In the genomic region with DNA sequence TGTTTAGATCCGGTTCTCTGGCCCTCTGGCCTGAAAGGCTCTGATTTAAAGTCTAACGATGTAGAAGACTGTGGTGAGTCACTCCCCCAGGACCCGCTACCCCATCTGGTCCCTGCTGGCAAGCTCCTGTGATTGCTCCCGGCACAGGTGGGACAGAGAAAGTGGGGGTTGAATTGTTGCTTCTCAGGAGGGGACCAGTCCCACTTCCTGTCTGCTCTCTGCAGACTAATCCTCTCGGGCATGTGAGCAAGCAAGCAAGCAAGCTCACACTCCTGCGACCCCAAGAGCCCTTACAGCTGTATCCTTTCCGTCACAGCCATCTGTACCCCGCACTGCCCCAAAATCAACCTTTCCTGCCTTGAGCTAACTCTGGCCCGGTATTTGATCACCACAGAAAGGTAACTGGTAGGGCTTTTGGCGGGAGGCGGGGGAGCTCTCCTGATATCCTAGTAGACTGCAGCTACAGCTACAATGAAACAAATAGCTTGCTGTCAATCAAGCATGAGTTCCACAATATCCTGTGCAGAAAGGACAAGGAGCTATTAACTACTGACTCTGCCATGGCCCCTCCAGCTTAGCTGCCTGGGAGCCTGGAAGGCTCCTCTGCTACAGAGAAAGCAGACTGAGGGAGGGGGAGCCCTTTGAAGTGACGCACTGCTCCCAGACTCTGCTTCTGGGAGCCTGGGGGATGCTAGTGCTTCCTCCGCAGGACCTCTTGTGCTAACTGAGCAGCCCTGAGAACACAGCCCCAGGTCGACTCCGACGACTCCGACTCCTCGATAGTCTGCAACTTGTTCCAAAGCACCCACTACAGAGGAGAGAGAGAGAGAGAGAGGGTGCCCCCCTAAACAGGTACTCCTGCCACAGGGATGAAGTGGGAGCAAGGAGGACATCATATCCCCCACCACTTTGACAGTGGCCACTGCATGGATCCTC, we compare ENCODE assay signal across 8 mouse cellular contexts.
DNase-seq lines count a peak whose midpoint lies in the region; ATAC-seq and TF ChIP-seq lines count a peak whose summit lies in the region.

No protein-coding gene starts in this region.

- no peaks in the 10 kb centered on the region for H3K79me2 ChIP-seq in myocyte (ENCODE audit: control insufficient read depth, insufficient read depth)

- H3K4me1 ChIP-seq in heart, postnatal 0 days (ENCODE audit: control insufficient read depth, insufficient read depth) = peaks cover 40% of the 10 kb centered on the region
- H3K4me1 ChIP-seq in hindbrain, embryonic 10.5 days (replicated peaks) = peaks cover 79% of the 10 kb centered on the region

- peaks cover 13% of the 10 kb centered on the region; the same call in 1 of the 2 replicates for H3K27me3 ChIP-seq in heart, postnatal 0 days (ENCODE audit: control insufficient read depth, insufficient read depth, low read length)
- peaks cover 38% of the 10 kb centered on the region for H3K27me3 ChIP-seq in hindbrain, embryonic 10.5 days (ENCODE audit: insufficient read depth, poor library complexity, severe bottlenecking)
- H3K27me3 ChIP-seq in myocyte (ENCODE audit: control insufficient read depth, insufficient read depth, insufficient read length) = no peaks in the 10 kb centered on the region

- H3K9ac ChIP-seq in heart, postnatal 0 days (replicated peaks; ENCODE audit: low read depth, low read length) = peak overlapping the region; percentile 40; the same call in 1 of the 2 replicates

- H3K4me2 ChIP-seq in heart, postnatal 0 days (ENCODE audit: low read depth, low read length) = no peak overlapping the region
- peak overlapping the region; percentile 77 for H3K4me2 ChIP-seq in myocyte (ENCODE audit: low read depth)

- H3ac ChIP-seq in myocyte (ENCODE audit: control insufficient read depth, insufficient read length) = no peak overlapping the region

- no peak for TF ChIP-seq POLR2A in myocyte (IDR thresholded peaks at IDR 0.05; ENCODE audit: insufficient read length, low read depth)

- no peak for DNase-seq in heart, postnatal 0 days (ENCODE audit: low spot score)
- no peak for DNase-seq in heart, adult 11 months
- DNase-seq in T-cell, adult 2 months (ENCODE audit: low spot score) = peak; percentile 19
- DNase-seq in hindbrain, embryonic 10.5 days (ENCODE audit: low spot score) = peak; percentile 75
- no peak for DNase-seq in spleen, postnatal 14 days (ENCODE audit: low spot score in 2 of 2)
- no peak for DNase-seq in yolk sac, embryonic 10.5 days (ENCODE audit: low spot score)
- no peak for DNase-seq in layer of hippocampus, adult 18-20 months (ENCODE audit: low spot score in 2 of 2)

- no peak overlapping the region for H3K4me3 ChIP-seq in heart, postnatal 0 days (ENCODE audit: low read depth, low read length)
- peak overlapping the region; percentile 35 for H3K4me3 ChIP-seq in hindbrain, embryonic 10.5 days
- no peak overlapping the region for H3K4me3 ChIP-seq in myocyte

- ATAC-seq in heart, postnatal 0 days (ENCODE audit: insufficient read depth, low read depth) = no peak

- no peaks in the 10 kb centered on the region for H3K36me3 ChIP-seq in heart, postnatal 0 days (replicated peaks; ENCODE audit: control insufficient read depth, insufficient read depth, low read length)
- H3K36me3 ChIP-seq in hindbrain, embryonic 10.5 days = no peaks in the 10 kb centered on the region
- no peaks in the 10 kb centered on the region for H3K36me3 ChIP-seq in myocyte (ENCODE audit: control insufficient read depth, insufficient read depth)

- H3K9me3 ChIP-seq in heart, postnatal 0 days (replicated peaks; ENCODE audit: control insufficient read depth, low read length) = no peaks in the 10 kb centered on the region
- H3K9me3 ChIP-seq in hindbrain, embryonic 10.5 days = no peaks in the 10 kb centered on the region

- no peak for TF ChIP-seq EP300 in heart, postnatal 0 days (IDR thresholded peaks at IDR 0.05; ENCODE audit: low read depth)

- TF ChIP-seq CTCF in heart, postnatal 0 days (IDR thresholded peaks at IDR 0.05; ENCODE audit: low read depth) = no peak

- 31% methylated on average over 18 of the region's 18 CpGs for WGBS in heart, postnatal 0 days
- WGBS in hindbrain, embryonic 10.5 days = 2% methylated on average over 18 of the region's 18 CpGs

- peak overlapping the region; percentile 75; the same call in 1 of the 2 replicates for H3K27ac ChIP-seq in heart, postnatal 0 days (ENCODE audit: low read depth)
- H3K27ac ChIP-seq in hindbrain, embryonic 10.5 days = peak overlapping the region; percentile 92

TF ChIP-seq in myocyte, 11 proteins besides CTCF, POLR2A, EP300 and RAD21:
- peak in 2 of 3 experiments; percentile 62 to 87 for TF ChIP-seq MYOD1 (IDR thresholded peaks at IDR 0.05; ENCODE audit: control insufficient read depth in 1 of 3, insufficient read length in 2 of 3, low read depth in 2 of 3)
- no peak for TF ChIP-seq USF1 (IDR thresholded peaks at IDR 0.05; ENCODE audit: low read depth)
- peak in 1 of 3 experiments; percentile 33 for TF ChIP-seq MYOG (IDR thresholded peaks at IDR 0.05; ENCODE audit: control insufficient read depth in 1 of 3, insufficient read depth in 1 of 3, insufficient read length in 2 of 3, low read depth in 2 of 3)
- no peak for TF ChIP-seq TCF3 (IDR thresholded peaks at IDR 0.05; ENCODE audit: insufficient read length, low read depth)
- no peak for TF ChIP-seq CEBPB (IDR thresholded peaks at IDR 0.05; ENCODE audit: insufficient read depth, poor library complexity, severe bottlenecking)

Comparison
In these comparisons a context has a peak if more than half of its experiments do, and no peak if none do; other contexts are left out.
1. DNase-seq: peak in T-cell, adult 2 months (single experiment) and hindbrain, embryonic 10.5 days (single experiment); none in heart, postnatal 0 days (single experiment), heart, adult 11 months (single experiment), spleen, postnatal 14 days (0 of 2), yolk sac, embryonic 10.5 days (single experiment) and layer of hippocampus, adult 18-20 months (0 of 2).